Mouse (Mus musculus): ENCODE measurements around the gene Gm2a. TPM values are rescaled to one million over a fixed set of nuclear protein-coding genes. Genes with fewer than 3 reads are reported as not detected.

The Gm2a gene
- polyA plus RNA-seq, 1 experiment from 2014 or later = 51.9 TPM

DNA sequence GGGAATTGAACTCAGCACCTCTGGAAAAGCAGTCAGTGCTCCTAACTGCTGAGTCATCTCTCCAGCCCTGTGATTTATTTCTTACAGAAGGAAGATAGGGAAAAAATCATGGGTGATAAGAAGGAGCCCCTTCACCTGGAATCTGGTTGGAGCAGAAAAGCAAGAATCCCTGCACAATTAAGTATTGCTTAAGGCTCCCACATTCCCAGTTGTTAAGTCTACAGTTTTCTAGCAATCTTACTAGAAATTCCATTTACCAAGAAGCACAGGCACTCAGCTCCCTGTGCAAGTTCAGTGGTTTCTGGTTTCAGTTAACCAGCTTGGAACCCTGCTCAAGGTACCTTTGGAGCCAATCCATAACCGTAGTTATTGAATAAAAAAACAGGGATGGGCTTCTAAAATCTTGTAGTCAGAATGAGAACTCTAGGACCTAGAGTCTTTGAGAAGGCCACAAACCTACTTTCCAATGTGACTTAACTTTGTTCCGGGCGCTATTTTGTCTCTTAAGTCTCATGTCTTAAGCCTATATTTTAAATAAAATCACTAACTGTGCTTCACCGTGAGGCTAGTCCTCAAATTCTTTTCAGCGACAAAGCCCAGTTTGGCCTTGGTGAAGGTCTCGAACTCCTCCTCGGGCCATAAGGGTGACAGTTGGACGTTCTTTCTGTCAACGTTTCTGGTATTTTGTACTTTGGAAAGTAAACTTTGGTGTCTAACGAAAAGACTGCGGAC lies 1.0 kb upstream of the Gm2a start:
- DNase-seq (ENCODE audit: low read depth, low spot score) (no peak), ATAC-seq (no peak)
- H3K27me3 ChIP-seq = no peaks in the 10 kb centered on the region
- in situ Hi-C loops (cut with MboI; ENCODE audit: low pct_unique_long_range_greater_than_20kb) = no loop called here
- no peak for TF ChIP-seq CTCF (IDR thresholded peaks at IDR 0.05)
- ChIA-PET POLR2A (no interaction called here), CTCF (interaction anchor here (1.5 kb wide), 1 partner anchor 10 kb away, joined by 4 read pairs; no protein-coding TSS in a partner anchor)

DNA sequence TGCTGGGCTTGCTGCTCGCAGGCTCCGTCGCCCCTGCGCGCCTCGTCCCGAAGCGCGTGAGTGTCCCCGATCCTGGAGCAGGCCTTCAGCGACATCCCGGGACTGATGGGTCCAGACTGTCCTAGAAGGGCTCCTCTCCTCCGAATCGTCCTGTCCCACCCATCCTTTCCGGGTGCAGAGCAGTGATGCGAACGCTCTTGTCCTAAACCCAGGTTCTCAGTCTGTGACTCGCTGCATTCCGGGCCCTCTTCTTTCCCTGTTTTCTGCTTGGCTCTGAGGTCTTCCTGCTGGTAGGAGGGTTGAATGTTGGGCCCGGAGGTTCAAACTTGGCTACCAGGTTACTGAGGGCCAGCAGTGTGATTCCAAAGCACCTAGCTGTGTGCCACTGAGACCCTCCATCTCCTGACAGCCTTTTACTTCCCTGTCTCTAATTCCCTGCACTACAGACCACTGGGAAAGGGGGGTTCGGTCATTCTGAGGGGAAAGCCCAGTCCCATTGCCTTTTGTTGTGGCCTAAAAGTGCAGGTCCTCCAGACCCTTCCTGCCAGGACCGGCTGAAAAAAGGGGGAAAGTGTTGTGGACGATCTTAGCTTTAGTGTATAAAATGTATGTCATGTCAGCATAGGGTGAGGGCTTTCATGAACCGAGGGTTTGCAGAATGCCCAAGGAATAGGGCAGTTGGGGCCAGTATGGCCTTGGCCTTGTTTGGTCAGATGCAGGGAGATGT lies 437 bp downstream of the Gm2a start:
- no peak for ATAC-seq
- CTCF ChIA-PET = interaction anchor here (1.6 kb wide), 1 partner anchor 52 kb away, joined by 5 read pairs; no protein-coding TSS in a partner anchor
- POLR2A ChIA-PET = no interaction called here
- DNase-seq (ENCODE audit: low read depth, low spot score) = no peak
- in situ Hi-C loops (cut with MboI; ENCODE audit: low pct_unique_long_range_greater_than_20kb) = no loop called here
- no peak for TF ChIP-seq CTCF (IDR thresholded peaks at IDR 0.05)
- H3K27me3 ChIP-seq = no peaks in the 10 kb centered on the region

DNA sequence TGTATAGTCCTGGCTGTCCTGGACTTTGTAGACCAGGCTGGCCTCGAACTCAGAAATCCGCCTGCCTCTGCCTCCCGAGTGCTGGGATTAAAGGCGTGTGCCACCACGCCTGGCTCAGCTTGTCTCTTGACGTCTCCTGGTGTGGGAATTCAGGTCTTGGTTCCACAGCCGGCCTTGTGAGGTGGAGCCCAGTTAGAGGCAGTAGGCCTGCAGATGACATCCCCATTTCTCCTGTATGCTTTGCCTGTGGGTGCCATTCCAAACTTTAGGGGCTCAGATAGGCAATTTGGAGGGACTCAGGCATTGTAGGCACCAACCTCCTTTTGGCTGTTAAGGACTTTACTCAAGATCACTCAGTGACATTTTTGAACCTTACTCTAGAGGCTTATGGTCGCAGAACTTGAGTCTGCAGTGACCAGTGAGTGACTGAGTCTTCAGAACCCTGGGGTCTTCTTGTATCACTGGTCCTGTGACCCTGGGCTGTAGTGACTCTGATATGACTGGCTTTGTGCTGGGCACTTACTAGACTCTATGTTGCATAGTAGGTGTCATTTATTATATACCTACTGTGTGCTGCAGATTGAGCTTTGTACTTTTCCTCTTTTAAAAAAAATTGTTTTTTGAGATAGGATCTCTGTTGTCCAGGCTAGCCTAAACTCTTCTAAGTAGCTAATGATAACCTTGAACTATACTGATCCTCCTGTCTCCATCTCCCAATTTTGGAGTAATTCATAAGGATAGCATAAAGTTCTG lies 1.3 kb downstream of the Gm2a start:
- in situ Hi-C loops (cut with MboI; ENCODE audit: low pct_unique_long_range_greater_than_20kb) = no loop called here

DNA sequence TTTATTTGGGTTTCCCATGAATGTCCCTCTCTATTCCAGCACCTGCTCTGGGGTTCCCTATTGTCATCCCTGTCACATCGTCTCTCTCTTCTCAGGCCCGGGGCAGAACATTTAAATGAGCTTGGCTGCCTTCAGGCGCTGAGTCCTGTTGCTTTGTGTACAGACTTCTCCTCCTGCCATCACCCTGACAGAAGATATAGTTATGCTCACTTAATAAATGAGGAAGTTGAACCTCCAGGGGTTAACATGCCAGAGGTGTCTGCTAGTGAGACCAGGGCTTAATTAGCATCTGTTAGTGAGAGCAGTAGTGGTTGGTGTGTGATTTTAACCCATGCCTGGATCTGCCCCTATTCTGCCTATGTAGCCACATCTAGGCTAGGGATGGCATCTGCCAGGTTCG lies 2.0 kb downstream of the Gm2a start:
- in situ Hi-C loops (cut with MboI; ENCODE audit: low pct_unique_long_range_greater_than_20kb) = no loop called here
- no peak for ATAC-seq
- no peaks in the 10 kb centered on the region for H3K27me3 ChIP-seq
- DNase-seq (ENCODE audit: low read depth, low spot score) = no peak
- ChIA-PET CTCF (no interaction called here), POLR2A (no interaction called here)
- TF ChIP-seq CTCF (IDR thresholded peaks at IDR 0.05) = no peak

More for the DNA sequence above, 1.3 kb downstream of the Gm2a start:
- no peaks in the 10 kb centered on the region for H3K27me3 ChIP-seq
- DNase-seq (ENCODE audit: low read depth, low spot score) (no peak), ATAC-seq (no peak)
- ChIA-PET POLR2A (no interaction called here), CTCF (interaction anchor here (1.6 kb wide), 1 partner anchor 53 kb away, joined by 5 read pairs; no protein-coding TSS in a partner anchor)
- no peak for TF ChIP-seq CTCF (IDR thresholded peaks at IDR 0.05)

DNA sequence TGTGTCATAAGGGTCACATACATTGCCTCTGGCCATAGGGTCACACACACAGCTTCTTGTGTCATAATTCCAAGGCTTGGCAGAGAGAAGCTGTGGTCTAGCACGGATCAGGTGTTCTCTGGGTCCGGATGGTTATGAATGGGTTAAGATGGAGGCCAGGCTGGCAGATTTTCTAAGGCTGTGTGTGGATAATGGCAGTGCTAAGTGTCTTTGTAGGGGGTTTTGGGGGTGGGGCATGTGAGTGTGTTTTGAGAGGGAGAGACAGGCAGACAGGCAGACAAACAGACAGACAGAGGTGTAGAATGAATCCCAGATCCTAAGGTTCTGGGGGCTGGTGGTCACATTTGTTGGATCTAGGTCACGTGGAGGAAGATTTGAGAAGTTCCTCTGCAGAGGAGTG lies 4.1 kb downstream of the Gm2a start:
- in situ Hi-C loops (cut with MboI; ENCODE audit: low pct_unique_long_range_greater_than_20kb) = no loop called here
- ATAC-seq = no peak
- POLR2A ChIA-PET = no interaction called here

DNA sequence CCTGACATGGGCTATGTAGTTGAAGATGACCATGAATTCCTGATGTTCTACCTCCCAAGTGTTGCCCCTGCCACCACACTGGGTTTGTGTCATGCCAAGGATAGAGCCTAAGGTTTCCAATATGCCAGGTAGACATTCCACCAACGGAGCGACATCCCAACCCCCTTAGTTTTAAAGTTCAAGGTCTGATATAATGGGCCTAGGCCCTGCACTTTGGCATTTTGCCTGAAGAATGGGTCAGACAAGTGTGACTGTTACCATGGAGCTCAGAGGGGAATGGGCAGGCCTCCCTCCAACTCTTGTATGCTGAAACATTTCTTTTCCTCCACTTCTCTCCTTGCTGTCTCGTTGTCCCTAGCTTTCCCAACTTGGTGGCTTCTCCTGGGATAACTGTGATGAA lies 5.3 kb downstream of the Gm2a start:
- no peak for ATAC-seq
- TF ChIP-seq CTCF (IDR thresholded peaks at IDR 0.05) = no peak
- POLR2A ChIA-PET = no interaction called here
- in situ Hi-C loops (cut with MboI; ENCODE audit: low pct_unique_long_range_greater_than_20kb) = no loop called here
- no peak for DNase-seq (ENCODE audit: low read depth, low spot score)
- CTCF ChIA-PET = no interaction called here
- H3K27me3 ChIP-seq = no peaks in the 10 kb centered on the region

More for the DNA sequence above, 4.1 kb downstream of the Gm2a start:
- DNase-seq (ENCODE audit: low read depth, low spot score) = no peak
- CTCF ChIA-PET = no interaction called here
- no peaks in the 10 kb centered on the region for H3K27me3 ChIP-seq
- TF ChIP-seq CTCF (IDR thresholded peaks at IDR 0.05) = no peak

DNA sequence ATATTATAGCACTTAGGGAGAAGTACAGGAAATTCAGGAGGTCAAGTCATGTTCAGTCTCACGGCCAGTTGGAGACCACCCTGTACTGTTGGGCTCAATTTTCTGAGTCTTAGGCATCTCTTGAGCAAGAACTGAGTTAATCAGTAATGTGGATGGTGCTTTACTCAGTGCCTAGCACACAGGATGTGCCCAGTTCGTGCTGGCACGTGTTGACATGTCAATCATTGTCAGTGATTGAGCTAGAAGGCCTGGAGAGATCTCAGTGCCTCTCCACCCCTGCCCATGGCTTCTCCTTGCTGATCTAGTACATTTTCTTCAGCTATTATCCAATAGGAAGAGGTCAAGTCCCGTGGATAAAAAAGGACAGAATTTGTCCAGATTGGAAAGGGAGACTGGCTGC lies 7.5 kb downstream of the Gm2a start:
- no peak for TF ChIP-seq CTCF (IDR thresholded peaks at IDR 0.05)
- in situ Hi-C loops (cut with MboI; ENCODE audit: low pct_unique_long_range_greater_than_20kb) = no loop called here
- POLR2A ChIA-PET = no interaction called here

DNA sequence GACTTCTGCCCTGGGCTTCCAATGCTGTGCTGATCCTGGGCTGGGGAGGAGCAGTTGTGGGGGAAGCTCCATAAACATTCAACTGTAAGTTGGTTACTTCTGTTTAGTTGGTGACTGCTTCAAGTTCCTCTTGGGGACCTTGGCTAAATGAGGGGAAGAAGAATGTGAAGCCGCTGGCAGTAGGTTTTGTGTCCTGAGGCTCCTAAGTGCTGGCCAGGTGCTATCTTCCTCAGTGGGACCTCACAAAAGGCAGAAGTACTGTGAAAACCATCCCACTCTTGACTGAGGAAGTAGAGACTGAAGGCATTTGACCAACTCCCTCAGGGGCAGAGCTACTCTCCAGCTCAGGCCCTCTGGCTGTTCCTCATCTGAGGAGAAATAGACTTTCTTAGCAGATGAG lies 8.7 kb downstream of the Gm2a start:
- ATAC-seq = no peak
- CTCF ChIA-PET = no interaction called here
- POLR2A ChIA-PET = no interaction called here

More for the DNA sequence above, 7.5 kb downstream of the Gm2a start:
- no peaks in the 10 kb centered on the region for H3K27me3 ChIP-seq
- DNase-seq (ENCODE audit: low read depth, low spot score) (no peak), ATAC-seq (no peak)
- CTCF ChIA-PET = no interaction called here

DNA sequence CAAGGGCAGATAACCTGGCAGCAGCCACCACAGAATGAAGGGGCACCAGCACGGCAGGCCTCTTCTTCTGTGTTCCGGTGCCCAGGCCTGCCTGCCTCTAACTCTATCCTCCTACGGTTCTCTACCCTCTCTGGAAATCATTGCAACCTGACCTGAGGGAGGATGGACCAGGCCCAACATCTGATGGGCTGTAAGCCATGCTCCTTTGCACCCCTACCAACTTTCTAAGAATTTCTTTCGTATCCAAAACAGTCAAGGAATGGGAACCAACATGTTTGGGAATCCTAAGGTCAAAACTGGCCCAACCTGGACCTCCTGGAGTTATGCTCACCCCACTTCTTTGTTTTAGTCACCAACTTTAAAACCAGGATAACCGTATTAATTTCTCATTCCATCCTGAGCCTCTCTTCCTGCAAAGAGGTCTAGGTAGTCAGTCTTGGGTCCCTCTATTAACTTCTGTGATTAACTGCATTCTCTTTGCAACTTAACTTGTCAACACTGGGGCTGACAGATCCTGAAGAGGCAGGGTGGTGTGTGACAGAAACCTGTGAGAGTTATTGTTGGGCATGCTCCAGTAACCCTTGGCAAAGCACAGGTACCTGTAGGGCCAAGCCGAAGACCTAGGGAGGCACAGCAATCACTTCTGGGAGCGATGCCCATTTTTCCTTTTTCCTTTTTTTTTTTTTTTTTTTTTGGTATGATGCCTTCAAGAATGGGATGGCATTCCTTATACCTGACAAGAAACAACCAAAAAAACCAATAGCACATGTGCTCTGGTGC lies 11.8 kb downstream of the Gm2a start:
- no peaks in the 10 kb centered on the region for H3K27me3 ChIP-seq
- ATAC-seq (no peak), DNase-seq (ENCODE audit: low read depth, low spot score) (no peak)
- in situ Hi-C loops (cut with MboI; ENCODE audit: low pct_unique_long_range_greater_than_20kb) = no loop called here
- POLR2A ChIA-PET = no interaction called here
- CTCF ChIA-PET = no interaction called here
- TF ChIP-seq CTCF (IDR thresholded peaks at IDR 0.05) = no peak

More for the DNA sequence above, 8.7 kb downstream of the Gm2a start:
- in situ Hi-C loops (cut with MboI; ENCODE audit: low pct_unique_long_range_greater_than_20kb) = no loop called here
- no peak for TF ChIP-seq CTCF (IDR thresholded peaks at IDR 0.05)
- DNase-seq (ENCODE audit: low read depth, low spot score) = no peak
- H3K27me3 ChIP-seq = no peaks in the 10 kb centered on the region

DNA sequence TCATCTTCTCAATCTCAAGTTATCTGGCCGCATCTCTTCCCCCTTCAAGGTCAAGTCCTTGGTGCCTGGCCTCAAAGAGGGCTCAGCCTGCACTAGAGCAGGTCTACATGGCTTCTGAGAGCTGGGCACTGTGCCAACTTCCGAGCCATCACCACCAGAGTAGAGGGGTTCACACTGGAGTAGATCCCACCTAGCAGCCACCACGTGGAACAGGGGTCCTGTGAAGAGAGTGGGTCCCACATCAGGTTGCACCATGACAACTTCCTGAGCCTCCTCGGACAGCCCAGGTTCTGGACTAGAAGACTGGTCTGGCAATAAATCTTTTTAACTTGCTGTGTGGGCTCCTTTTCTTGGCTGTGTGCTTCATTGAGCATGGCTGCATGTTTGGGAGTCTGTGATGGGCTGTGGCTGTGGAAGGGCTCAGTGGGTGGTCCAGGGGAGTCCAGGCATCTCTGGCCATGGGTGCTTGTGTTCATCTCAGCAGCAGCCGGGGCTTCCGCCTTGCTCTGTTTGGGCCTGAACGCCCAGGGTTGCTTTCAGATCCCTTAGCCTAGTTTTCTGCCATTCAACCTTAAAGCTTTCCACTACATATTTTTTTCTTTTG lies 12.8 kb downstream of the Gm2a start:
- ChIA-PET POLR2A (no interaction called here), CTCF (no interaction called here)
- DNase-seq (ENCODE audit: low read depth, low spot score) = no peak
- ATAC-seq = no peak
- no peaks in the 10 kb centered on the region for H3K27me3 ChIP-seq
- TF ChIP-seq CTCF (IDR thresholded peaks at IDR 0.05) = no peak
- in situ Hi-C loops (cut with MboI; ENCODE audit: low pct_unique_long_range_greater_than_20kb) = no loop called here

All from Patski (cell line).